Mouse (Mus musculus) kidney, embryonic 14.5 days (tissue): ENCODE measurements around the gene Scgn. TPM values are rescaled to one million over a fixed set of nuclear protein-coding genes. Genes with fewer than 3 reads are reported as not detected.

Source experiments
- ATAC-seq: fragments of 200-750 bp; cut with Nextera tagmentation; 2 replicates; pipeline ENCODE4 v1.8.0; 2017; ENCODE audit warnings: moderate number of reproducible peaks, mild to moderate bottlenecking, moderate TSS enrichment, moderate library complexity; ENCODE audit not compliant: low FRiP score, low TSS enrichment
- H3K27ac ChIP-seq: fragments of 300-500 bp; sonication (generic); 2 replicates; pipeline ENCODE4 v1.5.1; 2014; ENCODE audit warnings: low read depth, mild to moderate bottlenecking, low read length, moderate library complexity, mixed read lengths
- H3K27me3 ChIP-seq: fragments of 300-500 bp; sonication (generic); 2 replicates; pipeline ENCODE4 v1.6.1; 2014; ENCODE audit warnings: mild to moderate bottlenecking, low read length; ENCODE audit not compliant: control insufficient read depth, insufficient read depth
- H3K36me3 ChIP-seq: fragments of 300-500 bp; sonication (generic); 2 replicates; pipeline ENCODE4 v1.6.1; 2014; ENCODE audit warnings: low read length, mixed read lengths; ENCODE audit not compliant: control insufficient read depth, insufficient read depth
- H3K4me1 ChIP-seq: fragments of 300-500 bp; sonication (generic); 2 replicates; pipeline ENCODE4 v1.6.1; 2014; ENCODE audit warnings: low read length, mixed read lengths; ENCODE audit not compliant: control insufficient read depth, insufficient read depth
- H3K4me2 ChIP-seq: fragments of 300-500 bp; sonication (generic); replicated peaks from 2 replicates; pipeline ENCODE4 v1.6.1; 2014; ENCODE audit warnings: low read depth, mild to moderate bottlenecking, low read length
- H3K4me3 ChIP-seq: fragments of 300-500 bp; sonication (generic); 2 replicates; pipeline ENCODE4 v1.5.1; 2014; ENCODE audit warnings: mild to moderate bottlenecking, low read length
- H3K9ac ChIP-seq: fragments of 300-500 bp; sonication (generic); 2 replicates; pipeline ENCODE4 v1.6.1; 2014; ENCODE audit warnings: low read depth, mild to moderate bottlenecking, low read length, moderate library complexity
- H3K9me3 ChIP-seq: fragments of 300-500 bp; sonication (generic); 2 replicates; pipeline ENCODE4 v1.6.1; 2016; ENCODE audit warnings: low read length; ENCODE audit not compliant: control insufficient read depth
- WGBS: fragments of 180-500 bp; shearing (Covaris S2); extraction: QIAGEN DNeasy Blood & Tissue Kit; methylation state at CpG from one replicate; pipeline ENCODE4 v1.1.7; 2014; 5-methylcytosine and 5-hydroxymethylcytosine counted together
- polyA plus RNA-seq: library from polyadenylated mRNA; unstranded; fragments of >200 nt; fragmentation: Nextera tagmentation; extraction: Ambion mirVana; gene quantifications from 2 replicates; pipeline ENCODE4 v1.2.1, GENCODE M21; 2014

Gene Scgn
- 0.15 TPM in 1 of 2 replicates, not detected in the other for polyA plus RNA-seq

- Histone ChIP-seq H3K36me3 (no peaks in the 10 kb centered on the region), H3K4me2 (no peak within 1 kb of the TSS), H3K27me3 (peaks cover 28% of the 10 kb centered on the region), H3K9ac (no peak within 1 kb of the TSS), H3K4me3 (no peak within 1 kb of the TSS), H3K9me3 (no peaks in the 10 kb centered on the region), H3K27ac (no peak within 1 kb of the TSS), H3K4me1 (no peaks in the 10 kb centered on the region)
- ATAC-seq: peak; percentile 49; the same call in 1 of the 2 replicates
- WGBS: 0% methylated on average over 20 of the region's 20 CpGs
These were observed at the start of gene Scgn for GRCm38 (mm10) chr13:23990928-23991327. TSS of gene Scgn (minus strand) at chr13:23991214.

- no peak overlapping the region for H3K9ac ChIP-seq
- WGBS: 93% methylated on average over 7 of the region's 7 CpGs
- H3K9me3 ChIP-seq: no peaks in the 10 kb centered on the region
- H3K4me1 ChIP-seq: no peaks in the 10 kb centered on the region
- peaks cover 13% of the 10 kb centered on the region; the same call in 1 of the 2 replicates for H3K36me3 ChIP-seq
- H3K4me2 ChIP-seq: no peak overlapping the region
- H3K4me3 ChIP-seq: no peak overlapping the region
- H3K27ac ChIP-seq: no peak overlapping the region
- no peak for ATAC-seq
- no peaks in the 10 kb centered on the region for H3K27me3 ChIP-seq
These were observed 49.2 kb upstream of the Scgn start for GRCm38 (mm10) chr13:24040221-24040620.

GRCm38 (mm10) chr13:24037502-24037901 lies 46.5 kb upstream of the Scgn start:
- no peak for ATAC-seq
- no peaks in the 10 kb centered on the region for H3K27me3 ChIP-seq
- WGBS: 79% methylated on average over 3 of the region's 3 CpGs
- no peak overlapping the region for H3K4me2 ChIP-seq
- no peak overlapping the region for H3K4me3 ChIP-seq
- no peaks in the 10 kb centered on the region for H3K4me1 ChIP-seq
- peaks cover 8% of the 10 kb centered on the region; the same call in 1 of the 2 replicates for H3K36me3 ChIP-seq
- H3K9ac ChIP-seq: no peak overlapping the region
- no peaks in the 10 kb centered on the region for H3K9me3 ChIP-seq
- H3K27ac ChIP-seq: no peak overlapping the region

GRCm38 (mm10) chr13:24036150-24036549 lies 45.1 kb upstream of the Scgn start:
- no peak overlapping the region for H3K27ac ChIP-seq
- H3K4me2 ChIP-seq: no peak overlapping the region
- no peak for ATAC-seq
- no peaks in the 10 kb centered on the region for H3K4me1 ChIP-seq
- H3K9me3 ChIP-seq: no peaks in the 10 kb centered on the region
- no peaks in the 10 kb centered on the region for H3K27me3 ChIP-seq
- H3K4me3 ChIP-seq: no peak overlapping the region
- no peaks in the 10 kb centered on the region; the same call in 1 of the 2 replicates for H3K36me3 ChIP-seq
- no peak overlapping the region for H3K9ac ChIP-seq
- 92% methylated on average over 18 of the region's 18 CpGs for WGBS

GRCm38 (mm10) chr13:24027191-24028170 lies 36.5 kb upstream of the Scgn start:
- Histone ChIP-seq H3K27ac (no peak overlapping the region), H3K4me3 (no peak overlapping the region), H3K4me1 (no peaks in the 10 kb centered on the region), H3K9ac (no peak overlapping the region), H3K9me3 (no peaks in the 10 kb centered on the region), H3K4me2 (no peak overlapping the region), H3K27me3 (no peaks in the 10 kb centered on the region), H3K36me3 (no peaks in the 10 kb centered on the region)
- ATAC-seq: no peak
- WGBS: 67% methylated on average over 5 of the region's 5 CpGs

- no peak overlapping the region for H3K4me2 ChIP-seq
- no peak overlapping the region for H3K9ac ChIP-seq
- H3K9me3 ChIP-seq: no peaks in the 10 kb centered on the region
- no peak overlapping the region for H3K27ac ChIP-seq
- H3K4me3 ChIP-seq: no peak overlapping the region
- ATAC-seq: no peak
- no peaks in the 10 kb centered on the region for H3K4me1 ChIP-seq
- WGBS: 88% methylated on average over 4 of the region's 4 CpGs
- H3K36me3 ChIP-seq: no peaks in the 10 kb centered on the region
- no peaks in the 10 kb centered on the region for H3K27me3 ChIP-seq
These were observed 27.5 kb upstream of the Scgn start for GRCm38 (mm10) chr13:24018515-24018914.

GRCm38 (mm10) chr13:24005528-24005927 lies 14.5 kb upstream of the Scgn start:
- H3K4me2 ChIP-seq: no peak overlapping the region
- ATAC-seq: no peak
- H3K4me3 ChIP-seq: no peak overlapping the region
- H3K36me3 ChIP-seq: no peaks in the 10 kb centered on the region; the same call in 1 of the 2 replicates
- H3K27ac ChIP-seq: no peak overlapping the region
- H3K27me3 ChIP-seq: no peaks in the 10 kb centered on the region
- no peaks in the 10 kb centered on the region for H3K9me3 ChIP-seq
- H3K9ac ChIP-seq: no peak overlapping the region
- H3K4me1 ChIP-seq: no peaks in the 10 kb centered on the region
- 91% methylated on average over 2 of the region's 2 CpGs for WGBS

- H3K27ac ChIP-seq: no peak overlapping the region
- WGBS: 64% methylated on average over 2 of the region's 2 CpGs
- H3K9ac ChIP-seq: no peak overlapping the region
- H3K9me3 ChIP-seq: no peaks in the 10 kb centered on the region
- H3K4me1 ChIP-seq: no peaks in the 10 kb centered on the region
- ATAC-seq: no peak
- no peak overlapping the region for H3K4me2 ChIP-seq
- H3K36me3 ChIP-seq: no peaks in the 10 kb centered on the region
- H3K4me3 ChIP-seq: no peak overlapping the region
- H3K27me3 ChIP-seq: no peaks in the 10 kb centered on the region
These were observed 10.8 kb upstream of the Scgn start for GRCm38 (mm10) chr13:24001797-24002196.

- Histone ChIP-seq H3K9ac (no peak overlapping the region), H3K27ac (no peak overlapping the region), H3K27me3 (no peaks in the 10 kb centered on the region), H3K4me3 (no peak overlapping the region), H3K4me2 (no peak overlapping the region), H3K4me1 (no peaks in the 10 kb centered on the region), H3K9me3 (no peaks in the 10 kb centered on the region), H3K36me3 (no peaks in the 10 kb centered on the region)
- no peak for ATAC-seq
- WGBS: 87% methylated on average over 2 of the region's 2 CpGs
These were observed 10.1 kb upstream of the Scgn start for GRCm38 (mm10) chr13:24001081-24001480.
